Mouse (Mus musculus): ENCODE data around the gene Meltf. TPM values are rescaled to one million over a fixed set of nuclear protein-coding genes. Genes with fewer than 3 reads are reported as not detected.

The Meltf gene
- polyA plus RNA-seq, 1 experiment from 2014 or later: 0.20 TPM

- Histone ChIP-seq H3K36me3 (peaks cover 17% of the 10 kb centered on the region; the same call in 1 of the 2 replicates), H3K9ac (no peak overlapping the region), H3K9me3 (no peaks in the 10 kb centered on the region), H3K4me1 (no peaks in the 10 kb centered on the region), H3K27me3 (replicated peaks) (no peaks in the 10 kb centered on the region), H3K4me3 (no peak overlapping the region), H3K4me2 (replicated peaks) (no peak overlapping the region), H3K27ac (no peak overlapping the region)
- ATAC-seq (ENCODE audit: low FRiP score, low read depth): no peak
- WGBS: 91% methylated on average over 8 of the region's 8 CpGs
These were observed 4.9 kb upstream of the Meltf start for GRCm38 (mm10) chr16:31873721-31874120.

GRCm38 (mm10) chr16:31875391-31875790 is 3.2 kb upstream of the Meltf start:
- WGBS: 92% methylated on average over 4 of the region's 4 CpGs
- H3K4me2 ChIP-seq (replicated peaks): no peak overlapping the region
- no peak for ATAC-seq (ENCODE audit: low FRiP score, low read depth)

GRCm38 (mm10) chr16:31876386-31876785 is 2.2 kb upstream of the Meltf start:
- H3K4me1 ChIP-seq: no peaks in the 10 kb centered on the region
- no peak overlapping the region for H3K9ac ChIP-seq
- ATAC-seq (ENCODE audit: low FRiP score, low read depth): no peak
- 85% methylated on average over 10 of the region's 10 CpGs for WGBS
- peaks cover 12% of the 10 kb centered on the region; the same call in 1 of the 2 replicates for H3K36me3 ChIP-seq
- no peaks in the 10 kb centered on the region for H3K9me3 ChIP-seq
- H3K27ac ChIP-seq: no peak overlapping the region
- no peak overlapping the region for H3K4me3 ChIP-seq
- no peaks in the 10 kb centered on the region for H3K27me3 ChIP-seq (replicated peaks)
- H3K4me2 ChIP-seq (replicated peaks): no peak overlapping the region

More at GRCm38 (mm10) chr16:31875391-31875790, 3.2 kb upstream of the Meltf start:
- Histone ChIP-seq H3K9ac (no peak overlapping the region), H3K27ac (no peak overlapping the region), H3K4me1 (no peaks in the 10 kb centered on the region), H3K9me3 (no peaks in the 10 kb centered on the region), H3K36me3 (peaks cover 17% of the 10 kb centered on the region; the same call in 1 of the 2 replicates), H3K27me3 (replicated peaks) (no peaks in the 10 kb centered on the region), H3K4me3 (no peak overlapping the region)

- peaks cover 9% of the 10 kb centered on the region; the same call in 1 of the 2 replicates for H3K36me3 ChIP-seq
- WGBS: 57% methylated on average over 6 of the region's 6 CpGs
- no peak overlapping the region for H3K4me2 ChIP-seq (replicated peaks)
- H3K27me3 ChIP-seq (replicated peaks): no peaks in the 10 kb centered on the region
- no peak for ATAC-seq (ENCODE audit: low FRiP score, low read depth)
- no peak overlapping the region for H3K27ac ChIP-seq
- no peak overlapping the region for H3K9ac ChIP-seq
- no peaks in the 10 kb centered on the region for H3K9me3 ChIP-seq
- no peaks in the 10 kb centered on the region for H3K4me1 ChIP-seq
- no peak overlapping the region for H3K4me3 ChIP-seq
These were observed 558 bp upstream of the Meltf start for GRCm38 (mm10) chr16:31878052-31878451.

GRCm38 (mm10) chr16:31880146-31880840 is 1.7 kb downstream of the Meltf start:
- Histone ChIP-seq H3K9ac (no peak overlapping the region), H3K9me3 (no peaks in the 10 kb centered on the region), H3K27ac (no peak overlapping the region), H3K27me3 (replicated peaks) (no peaks in the 10 kb centered on the region), H3K4me1 (peaks cover 12% of the 10 kb centered on the region; the same call in 1 of the 2 replicates), H3K4me2 (replicated peaks) (no peak overlapping the region), H3K4me3 (no peak overlapping the region), H3K36me3 (no peaks in the 10 kb centered on the region)
- no peak for ATAC-seq (ENCODE audit: low FRiP score, low read depth)
- WGBS: 86% methylated on average over 8 of the region's 8 CpGs

GRCm38 (mm10) chr16:31882381-31882908 is 3.8 kb downstream of the Meltf start:
- no peak overlapping the region for H3K4me2 ChIP-seq (replicated peaks)
- H3K4me3 ChIP-seq: no peak overlapping the region
- ATAC-seq (ENCODE audit: low FRiP score, low read depth): no peak
- 68% methylated on average over 9 of the region's 9 CpGs for WGBS
- peaks cover 12% of the 10 kb centered on the region; the same call in 1 of the 2 replicates for H3K4me1 ChIP-seq
- no peak overlapping the region for H3K27ac ChIP-seq
- H3K36me3 ChIP-seq: no peaks in the 10 kb centered on the region
- no peaks in the 10 kb centered on the region for H3K9me3 ChIP-seq
- no peaks in the 10 kb centered on the region for H3K27me3 ChIP-seq (replicated peaks)
- H3K9ac ChIP-seq: no peak overlapping the region

GRCm38 (mm10) chr16:31883302-31883701 is 4.7 kb downstream of the Meltf start:
- H3K36me3 ChIP-seq: no peaks in the 10 kb centered on the region
- peak overlapping the region; percentile 27 for H3K4me2 ChIP-seq (replicated peaks)
- no peak for ATAC-seq (ENCODE audit: low FRiP score, low read depth)
- H3K27me3 ChIP-seq (replicated peaks): no peaks in the 10 kb centered on the region
- no peaks in the 10 kb centered on the region for H3K9me3 ChIP-seq
- WGBS: 76% methylated on average over 14 of the region's 14 CpGs
- no peak overlapping the region for H3K4me3 ChIP-seq
- H3K4me1 ChIP-seq: peaks cover 12% of the 10 kb centered on the region; the same call in 1 of the 2 replicates
- no peak overlapping the region for H3K27ac ChIP-seq
- H3K9ac ChIP-seq: no peak overlapping the region

- H3K27me3 ChIP-seq (replicated peaks): no peaks in the 10 kb centered on the region
These were observed 5.3 kb downstream of the Meltf start for GRCm38 (mm10) chr16:31883902-31884301.

GRCm38 (mm10) chr16:31890907-31891306 is 12.3 kb downstream of the Meltf start:
- H3K4me1 ChIP-seq: no peaks in the 10 kb centered on the region
- no peaks in the 10 kb centered on the region for H3K36me3 ChIP-seq
- H3K4me3 ChIP-seq: no peak overlapping the region
- no peak overlapping the region for H3K4me2 ChIP-seq (replicated peaks)
- 47% methylated on average over 7 of the region's 7 CpGs for WGBS
- no peak for ATAC-seq (ENCODE audit: low FRiP score, low read depth)
- H3K27ac ChIP-seq: no peak overlapping the region
- H3K27me3 ChIP-seq (replicated peaks): no peaks in the 10 kb centered on the region
- H3K9ac ChIP-seq: no peak overlapping the region
- H3K9me3 ChIP-seq: no peaks in the 10 kb centered on the region

More at GRCm38 (mm10) chr16:31883902-31884301, 5.3 kb downstream of the Meltf start:
- ATAC-seq (ENCODE audit: low FRiP score, low read depth): peak; percentile 54; the same call in 1 of the 2 replicates
- Histone ChIP-seq H3K4me3 (no peak overlapping the region), H3K9me3 (no peaks in the 10 kb centered on the region), H3K4me2 (replicated peaks) (peak overlapping the region; percentile 27), H3K27ac (no peak overlapping the region), H3K36me3 (no peaks in the 10 kb centered on the region), H3K9ac (no peak overlapping the region), H3K4me1 (peaks cover 12% of the 10 kb centered on the region; the same call in 1 of the 2 replicates)
- WGBS: 11% methylated on average over 6 of the region's 6 CpGs

- H3K27me3 ChIP-seq (replicated peaks): no peaks in the 10 kb centered on the region
- H3K9me3 ChIP-seq: no peaks in the 10 kb centered on the region
- no peaks in the 10 kb centered on the region for H3K36me3 ChIP-seq
- no peak overlapping the region for H3K27ac ChIP-seq
- H3K9ac ChIP-seq: no peak overlapping the region
- 63% methylated on average over 5 of the region's 5 CpGs for WGBS
- peaks cover 11% of the 10 kb centered on the region for H3K4me1 ChIP-seq
- H3K4me3 ChIP-seq: no peak overlapping the region
- no peak for ATAC-seq (ENCODE audit: low FRiP score, low read depth)
- no peak overlapping the region for H3K4me2 ChIP-seq (replicated peaks)
These were observed 15.0 kb downstream of the Meltf start for GRCm38 (mm10) chr16:31893396-31894141.

- H3K27ac ChIP-seq: no peak overlapping the region
- H3K9me3 ChIP-seq: no peaks in the 10 kb centered on the region
- H3K27me3 ChIP-seq (replicated peaks): no peaks in the 10 kb centered on the region
- peak overlapping the region; percentile 18; the same call in 1 of the 2 replicates for H3K4me3 ChIP-seq
- peak overlapping the region; percentile 47; the same call in 1 of the 2 replicates for H3K9ac ChIP-seq
- 12% methylated on average over 29 of the region's 29 CpGs for WGBS
- H3K36me3 ChIP-seq: no peaks in the 10 kb centered on the region
- H3K4me2 ChIP-seq (replicated peaks): peak overlapping the region; percentile 55
- peak; percentile 65 for ATAC-seq (ENCODE audit: low FRiP score, low read depth)
- peaks cover 11% of the 10 kb centered on the region for H3K4me1 ChIP-seq
These were observed 18.6 kb downstream of the Meltf start for GRCm38 (mm10) chr16:31896971-31897774.
